Mouse (Mus musculus): ENCODE results near the gene Txndc9.
"Not testable (repeated sequence)": the region's sequence is repeated elsewhere in the genome, so short reads cannot be mapped to it uniquely, and the experiment has no call there.

Gene Txndc9

GRCm38 (mm10) chr1:37976666-37977065 is 21.0 kb downstream of the Txndc9 start:
- in situ Hi-C loops (cut with MboI; ENCODE audit: low sequenced_read_pairs) = not testable (repeated sequence)

DNA sequence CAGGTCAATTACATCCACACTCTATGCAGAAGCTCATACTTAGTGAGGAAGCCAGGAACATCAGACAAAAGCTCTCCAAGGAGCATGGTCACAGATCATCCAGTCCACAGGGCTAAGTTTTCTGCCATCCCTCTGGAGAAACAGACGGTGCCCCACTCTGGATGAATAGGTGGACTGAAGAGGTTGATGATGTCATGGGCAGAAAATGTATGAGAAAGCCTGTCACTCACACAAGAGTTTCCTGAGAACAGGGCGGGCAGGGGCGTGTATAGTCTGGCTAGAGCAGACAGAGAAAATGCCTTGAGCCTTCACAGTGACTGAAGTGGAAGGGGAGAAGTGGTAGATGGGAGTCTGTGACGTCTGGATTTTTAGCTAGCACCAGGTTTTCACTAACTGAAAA is 26.2 kb downstream of the Txndc9 start:
- in situ Hi-C loops (cut with MboI; ENCODE audit: low sequenced_read_pairs) = no loop called here

GRCm38 (mm10) chr1:37968746-37969145 is 28.9 kb downstream of the Txndc9 start:
- in situ Hi-C loops (cut with MboI; ENCODE audit: low sequenced_read_pairs) = no loop called here

DNA sequence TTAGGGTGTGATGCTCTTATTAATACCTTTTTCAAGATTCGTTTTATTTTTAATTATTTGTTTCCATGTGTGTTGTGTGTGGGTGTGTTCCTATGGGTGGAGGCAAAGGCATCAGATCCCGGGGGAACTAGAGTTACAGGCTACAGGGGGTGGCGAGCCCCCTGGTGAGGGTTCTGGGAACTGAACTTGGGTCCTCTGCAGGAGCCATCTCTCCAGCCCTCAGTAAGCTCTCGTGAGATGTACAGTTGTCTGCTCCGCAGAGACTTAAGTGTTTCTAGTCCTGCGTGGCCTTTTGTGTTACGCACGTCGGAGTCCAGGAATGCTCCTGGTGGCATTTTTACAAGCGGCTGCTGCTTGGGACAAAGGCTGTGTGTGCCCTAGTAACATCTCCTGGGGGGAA is 32.1 kb downstream of the Txndc9 start:
- in situ Hi-C loops (cut with MboI; ENCODE audit: low sequenced_read_pairs) = no loop called here

GRCm38 (mm10) chr1:37959486-37959885 is 38.2 kb downstream of the Txndc9 start:
- in situ Hi-C loops (cut with MboI; ENCODE audit: low sequenced_read_pairs) = no loop called here

DNA sequence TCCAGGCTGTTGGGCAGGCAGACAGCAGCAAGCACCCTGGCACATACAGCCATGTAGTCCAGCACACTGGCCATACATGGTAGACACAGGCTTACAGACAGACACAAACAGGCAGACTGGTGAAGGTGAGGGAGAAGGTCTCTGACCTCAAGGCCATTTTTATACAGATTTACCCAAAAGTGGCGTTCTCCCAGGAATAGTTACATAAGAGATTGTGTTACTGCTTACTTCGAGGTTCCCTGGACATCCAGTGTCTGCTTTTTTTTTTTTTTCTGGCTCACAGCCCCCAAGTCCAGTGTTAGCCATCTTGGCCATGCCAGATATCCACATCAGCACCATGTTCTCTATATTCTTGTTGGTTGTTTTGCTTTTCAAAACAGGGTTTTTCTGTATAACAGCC is 39.2 kb downstream of the Txndc9 start:
- in situ Hi-C loops (cut with MboI; ENCODE audit: low sequenced_read_pairs) = no loop called here

- in situ Hi-C loops (cut with MboI; ENCODE audit: low sequenced_read_pairs) = no loop called here
These were observed 40.0 kb downstream of the Txndc9 start, which contains the start of gene Lyg1 for GRCm38 (mm10) chr1:37957659-37958058. Gene Lyg1 (minus strand): TSS chr1:37957759.

GRCm38 (mm10) chr1:37956690-37957431 is 40.8 kb downstream of the Txndc9 start:
- in situ Hi-C loops (cut with MboI; ENCODE audit: low sequenced_read_pairs) = no loop called here

DNA sequence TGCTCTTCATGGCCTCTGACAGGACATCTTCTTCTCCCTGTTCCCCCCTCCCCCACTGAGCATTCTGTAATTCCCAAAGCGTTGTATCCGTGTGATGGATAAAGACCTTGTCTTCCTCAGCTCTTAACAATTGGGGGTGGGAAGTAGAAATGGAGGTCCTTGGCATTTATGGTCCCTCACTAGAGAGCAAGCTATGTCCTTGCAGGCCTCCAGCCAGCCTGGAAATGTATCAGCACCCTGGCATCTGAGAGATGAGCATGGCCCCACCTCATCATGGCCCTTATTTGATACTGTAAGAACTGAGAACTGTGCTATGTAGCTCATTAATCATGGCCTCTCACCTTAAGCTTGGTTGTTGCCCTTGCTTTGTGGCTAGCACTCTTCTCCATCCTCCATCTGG is 42.4 kb downstream of the Txndc9 start:
- in situ Hi-C loops (cut with MboI; ENCODE audit: low sequenced_read_pairs) = no loop called here

- in situ Hi-C loops (cut with MboI; ENCODE audit: low sequenced_read_pairs) = no loop called here
These were observed 42.9 kb downstream of the Txndc9 start for GRCm38 (mm10) chr1:37954786-37955185.

DNA sequence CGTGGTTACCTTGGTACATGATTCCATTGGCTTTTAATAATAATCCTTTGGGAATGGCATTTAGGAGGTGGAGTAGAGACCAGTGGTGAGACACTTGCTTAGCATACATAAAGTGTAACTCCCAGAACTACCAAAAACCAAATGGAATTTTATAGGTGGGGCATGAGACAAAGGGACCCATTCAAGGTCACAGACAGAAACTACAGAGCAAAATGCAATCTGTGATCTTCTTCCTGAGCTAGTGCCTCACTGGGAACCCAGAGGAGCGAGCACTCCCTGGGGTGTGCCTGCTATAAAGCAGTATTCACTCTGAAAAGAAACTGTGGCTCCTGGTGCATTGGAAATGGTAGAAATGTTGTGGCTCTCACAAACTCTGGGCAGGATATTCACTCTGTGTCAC is 48.8 kb downstream of the Txndc9 start:
- in situ Hi-C loops (cut with MboI; ENCODE audit: low sequenced_read_pairs) = no loop called here
